Mouse (Mus musculus) midbrain, embryonic 13.5 days (tissue): ENCODE measurements around the gene Ramp1. TPM values are rescaled to one million over a fixed set of nuclear protein-coding genes. Genes with fewer than 3 reads are reported as not detected.

Experiments used
- ATAC-seq: fragments of 200-750 bp; cut with Nextera tagmentation; 2 replicates; pipeline ENCODE4 v1.8.0; 2017; ENCODE audit warnings: mild to moderate bottlenecking, moderate TSS enrichment, moderate library complexity
- H3K27ac ChIP-seq: fragments of 300-500 bp; sonication (generic); 2 replicates; pipeline ENCODE4 v1.5.1; 2015; ENCODE audit warnings: inconsistent platforms, mild to moderate bottlenecking, moderate library complexity
- H3K27me3 ChIP-seq: fragments of 300-500 bp; sonication (generic); 2 replicates; pipeline ENCODE4 v1.6.1; 2015; ENCODE audit warnings: mild to moderate bottlenecking, inconsistent platforms
- H3K36me3 ChIP-seq: fragments of 300-500 bp; sonication (generic); 2 replicates; pipeline ENCODE4 v1.6.1; 2015; ENCODE audit warnings: mild to moderate bottlenecking, inconsistent platforms
- H3K4me1 ChIP-seq: fragments of 300-500 bp; sonication (generic); replicated peaks from 2 replicates; pipeline ENCODE4 v1.6.1; 2015; ENCODE audit warnings: inconsistent platforms
- H3K4me2 ChIP-seq: fragments of 300-500 bp; sonication (generic); replicated peaks from 2 replicates; pipeline ENCODE4 v1.6.1; 2015; ENCODE audit warnings: moderate library complexity, mild to moderate bottlenecking, inconsistent platforms
- H3K4me3 ChIP-seq: fragments of 300-500 bp; sonication (generic); replicated peaks from 2 replicates; pipeline ENCODE4 v1.5.1; 2015; ENCODE audit warnings: mild to moderate bottlenecking, inconsistent platforms
- H3K9ac ChIP-seq: fragments of 300-500 bp; sonication (generic); replicated peaks from 2 replicates; pipeline ENCODE4 v1.6.1; 2015; ENCODE audit warnings: mild to moderate bottlenecking, inconsistent platforms
- H3K9me3 ChIP-seq: fragments of 300-500 bp; sonication (generic); 2 replicates; pipeline ENCODE4 v1.6.1; 2016; ENCODE audit warnings: mild to moderate bottlenecking, inconsistent platforms
- WGBS: fragments of 180-500 bp; shearing (Covaris S2); methylation state at CpG from one replicate; pipeline ENCODE4 v1.1.7; 2015; 5-methylcytosine and 5-hydroxymethylcytosine counted together
- polyA plus RNA-seq: library from polyadenylated mRNA; unstranded; fragments of >200 nt; fragmentation: Nextera tagmentation; extraction: Ambion mirVana; gene quantifications from 2 replicates; pipeline ENCODE4 v1.2.1, GENCODE M21; 2015

The Ramp1 gene
- 1.1 and 1.2 TPM in 2 replicates for polyA plus RNA-seq

DNA sequence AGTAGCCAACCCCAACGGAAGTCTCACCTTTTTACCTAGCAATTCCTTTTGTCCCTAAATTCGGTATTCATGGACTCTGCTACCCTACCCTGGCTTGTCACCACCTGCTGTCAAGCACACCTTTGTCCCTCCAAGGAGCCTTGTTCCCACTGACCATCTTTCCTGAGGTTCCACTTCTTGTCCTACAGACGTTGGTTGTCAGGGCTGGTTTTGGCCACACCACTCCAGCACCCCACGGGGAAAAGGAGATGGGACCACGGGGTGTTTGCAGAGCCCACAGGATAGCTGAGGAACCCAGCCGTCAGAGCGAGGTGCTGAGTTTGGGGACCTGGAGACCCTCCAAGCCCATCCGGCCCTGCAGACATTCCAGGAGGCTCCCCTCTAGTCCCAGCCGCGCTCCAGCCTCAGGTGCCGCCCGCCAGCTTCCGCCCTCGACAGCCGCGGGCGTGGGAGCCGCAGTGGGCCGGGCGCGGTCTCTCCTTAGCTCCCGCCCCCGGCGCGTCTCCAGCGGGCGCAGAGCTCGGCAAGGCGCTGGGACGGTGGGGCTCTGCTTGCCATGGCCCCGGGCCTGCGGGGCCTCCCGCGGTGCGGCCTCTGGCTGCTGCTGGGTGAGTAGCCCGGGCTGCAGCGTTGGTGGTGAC lies at the start of gene Ramp1:
TSS of gene Ramp1 (plus strand) at position 290 of the 641 bp plus-strand sequence.
- Histone ChIP-seq H3K4me2 (peak within 1 kb of the TSS; percentile 68), H3K36me3 (no peaks in the 10 kb centered on the region), H3K9me3 (no peaks in the 10 kb centered on the region), H3K4me1 (peaks cover 21% of the 10 kb centered on the region), H3K27ac (no peak within 1 kb of the TSS), H3K27me3 (peaks cover 31% of the 10 kb centered on the region), H3K9ac (peak within 1 kb of the TSS; percentile 47), H3K4me3 (peak within 1 kb of the TSS; percentile 41)
- peak; percentile 40 for ATAC-seq
- WGBS: 5% methylated on average over 37 of the region's 37 CpGs

GRCm38 (mm10) chr1:91137036-91137435 lies 42.6 kb upstream of the Ramp1 start:
- Histone ChIP-seq H3K4me2 (no peak overlapping the region), H3K27ac (no peak overlapping the region), H3K27me3 (no peaks in the 10 kb centered on the region), H3K4me3 (no peak overlapping the region), H3K9me3 (no peaks in the 10 kb centered on the region), H3K9ac (no peak overlapping the region), H3K4me1 (no peaks in the 10 kb centered on the region), H3K36me3 (no peaks in the 10 kb centered on the region)
- WGBS: 89% methylated on average over 2 of the region's 2 CpGs
- ATAC-seq: no peak

DNA sequence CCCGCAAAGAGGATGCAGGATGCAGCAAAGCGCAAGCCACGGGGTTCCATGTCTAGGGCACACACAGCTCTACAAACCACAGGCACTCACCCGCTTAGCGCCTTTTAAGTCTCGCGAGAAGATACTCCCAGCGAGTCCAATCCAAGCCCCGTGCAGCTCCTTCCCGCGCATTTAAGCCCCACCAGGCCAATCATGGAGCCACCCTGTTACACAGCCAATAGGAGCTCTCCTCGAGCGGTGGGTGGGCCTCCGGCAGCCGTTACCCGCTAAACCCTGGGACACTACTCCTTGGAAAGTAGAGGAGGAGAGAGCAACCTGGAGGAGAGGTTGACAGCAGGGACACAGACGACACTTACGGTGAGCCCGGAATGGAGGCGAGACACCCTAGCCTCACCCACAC lies 34.8 kb upstream of the Ramp1 start, which contains the start of gene Rbm44:
TSS of gene Rbm44 (plus strand) at position 277 of the 400 bp plus-strand sequence.
- WGBS: 74% methylated on average over 20 of the region's 20 CpGs
- no peak within 1 kb of the TSS for H3K4me3 ChIP-seq
- no peaks in the 10 kb centered on the region for H3K36me3 ChIP-seq
- H3K9ac ChIP-seq: no peak within 1 kb of the TSS
- ATAC-seq: no peak
- H3K27me3 ChIP-seq: no peaks in the 10 kb centered on the region
- no peaks in the 10 kb centered on the region for H3K4me1 ChIP-seq
- no peaks in the 10 kb centered on the region for H3K9me3 ChIP-seq
- H3K4me2 ChIP-seq: no peak within 1 kb of the TSS
- no peak within 1 kb of the TSS for H3K27ac ChIP-seq

- Histone ChIP-seq H3K36me3 (no peaks in the 10 kb centered on the region), H3K9ac (no peak overlapping the region), H3K27ac (no peak overlapping the region), H3K27me3 (no peaks in the 10 kb centered on the region), H3K4me2 (no peak overlapping the region), H3K4me3 (no peak overlapping the region), H3K4me1 (no peaks in the 10 kb centered on the region), H3K9me3 (no peaks in the 10 kb centered on the region)
- WGBS: 65% methylated on average over 2 of the region's 2 CpGs
- no peak for ATAC-seq
Measured at GRCm38 (mm10) chr1:91151509-91151908, 28.1 kb upstream of the Ramp1 start.

- Histone ChIP-seq H3K36me3 (no peaks in the 10 kb centered on the region), H3K27ac (no peak overlapping the region), H3K4me1 (no peaks in the 10 kb centered on the region), H3K4me2 (no peak overlapping the region), H3K9ac (no peak overlapping the region), H3K4me3 (no peak overlapping the region), H3K27me3 (no peaks in the 10 kb centered on the region), H3K9me3 (no peaks in the 10 kb centered on the region)
- 80% methylated on average over 6 of the region's 6 CpGs for WGBS
- no peak for ATAC-seq
Measured at GRCm38 (mm10) chr1:91166798-91167197, 12.8 kb upstream of the Ramp1 start.

GRCm38 (mm10) chr1:91169157-91169556 lies 10.5 kb upstream of the Ramp1 start:
- Histone ChIP-seq H3K27me3 (no peaks in the 10 kb centered on the region), H3K36me3 (no peaks in the 10 kb centered on the region), H3K27ac (no peak overlapping the region), H3K9me3 (peaks cover 4% of the 10 kb centered on the region; the same call in 1 of the 2 replicates), H3K4me2 (no peak overlapping the region), H3K4me1 (no peaks in the 10 kb centered on the region), H3K4me3 (no peak overlapping the region), H3K9ac (no peak overlapping the region)
- ATAC-seq: no peak
- 85% methylated on average over 4 of the region's 4 CpGs for WGBS

- no peaks in the 10 kb centered on the region for H3K36me3 ChIP-seq
- peaks cover 4% of the 10 kb centered on the region; the same call in 1 of the 2 replicates for H3K9me3 ChIP-seq
- ATAC-seq: no peak
- no peak overlapping the region for H3K4me2 ChIP-seq
- H3K4me3 ChIP-seq: no peak overlapping the region
- peaks cover 2% of the 10 kb centered on the region for H3K4me1 ChIP-seq
- peaks cover 15% of the 10 kb centered on the region for H3K27me3 ChIP-seq
- no peak overlapping the region for H3K27ac ChIP-seq
- H3K9ac ChIP-seq: no peak overlapping the region
- WGBS: 94% methylated on average over 5 of the region's 5 CpGs
Measured at GRCm38 (mm10) chr1:91174796-91175195, 4.8 kb upstream of the Ramp1 start.

- Histone ChIP-seq H3K4me1 (peaks cover 14% of the 10 kb centered on the region), H3K4me2 (no peak overlapping the region), H3K27ac (no peak overlapping the region), H3K9me3 (peaks cover 4% of the 10 kb centered on the region; the same call in 1 of the 2 replicates), H3K4me3 (no peak overlapping the region), H3K36me3 (no peaks in the 10 kb centered on the region), H3K9ac (no peak overlapping the region), H3K27me3 (peaks cover 27% of the 10 kb centered on the region)
- no peak for ATAC-seq
- 62% methylated on average over 3 of the region's 3 CpGs for WGBS
Measured at GRCm38 (mm10) chr1:91176026-91176425, 3.6 kb upstream of the Ramp1 start.

- Histone ChIP-seq H3K4me1 (peaks cover 21% of the 10 kb centered on the region), H3K9me3 (peaks cover 4% of the 10 kb centered on the region; the same call in 1 of the 2 replicates), H3K27me3 (peaks cover 31% of the 10 kb centered on the region), H3K27ac (no peak overlapping the region), H3K36me3 (no peaks in the 10 kb centered on the region), H3K9ac (no peak overlapping the region), H3K4me3 (no peak overlapping the region), H3K4me2 (no peak overlapping the region)
- ATAC-seq: no peak
- WGBS: 85% methylated on average over 4 of the region's 4 CpGs
Measured at GRCm38 (mm10) chr1:91176871-91177270, 2.8 kb upstream of the Ramp1 start.

DNA sequence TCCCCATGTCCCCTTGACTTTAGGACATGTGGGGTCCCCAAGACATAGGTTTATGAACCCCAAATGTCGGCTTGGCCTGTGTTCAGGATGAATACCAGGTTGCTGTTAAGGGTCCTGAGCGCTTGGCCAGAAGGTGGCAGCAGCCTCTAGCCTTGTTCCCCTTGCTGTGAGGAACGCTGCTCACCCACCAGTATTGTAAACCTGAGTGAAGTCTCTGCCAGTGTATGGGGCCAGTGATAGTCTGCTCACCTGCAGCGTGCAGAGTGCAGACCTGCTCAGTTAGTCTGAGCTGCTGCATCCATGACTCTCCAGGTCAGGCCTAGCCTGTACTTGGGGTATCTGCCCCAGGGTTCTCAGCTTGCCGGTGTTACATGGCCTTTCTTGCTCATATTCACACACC lies 536 bp upstream of the Ramp1 start:
- 40% methylated on average over 5 of the region's 5 CpGs for WGBS
- Histone ChIP-seq H3K27ac (no peak overlapping the region), H3K9ac (no peak overlapping the region), H3K4me2 (no peak overlapping the region), H3K4me3 (no peak overlapping the region), H3K9me3 (no peaks in the 10 kb centered on the region), H3K36me3 (no peaks in the 10 kb centered on the region), H3K4me1 (peaks cover 21% of the 10 kb centered on the region), H3K27me3 (peaks cover 31% of the 10 kb centered on the region)
- peak; percentile 69; the same call in 1 of the 2 replicates for ATAC-seq

DNA sequence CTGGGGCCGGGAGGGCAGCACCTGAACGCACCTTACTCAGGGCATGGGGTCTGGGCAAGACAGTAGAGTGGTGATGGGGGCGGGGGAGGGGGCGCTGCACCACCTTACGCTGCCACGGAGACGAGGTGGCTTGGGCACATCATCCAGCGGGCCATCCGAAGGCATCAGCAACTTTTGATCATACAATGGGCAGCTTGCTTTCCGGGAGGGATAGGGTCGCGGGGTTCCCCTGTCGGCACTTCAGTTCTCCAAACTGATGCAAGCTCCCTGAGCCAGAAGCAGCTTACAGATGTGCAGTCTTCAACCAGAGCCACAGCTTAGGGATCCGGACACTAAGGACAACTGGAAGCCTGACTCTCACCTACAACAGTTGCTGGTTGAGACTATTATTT lies 548 bp downstream of the Ramp1 start:
- no peaks in the 10 kb centered on the region for H3K36me3 ChIP-seq
- no peaks in the 10 kb centered on the region for H3K9me3 ChIP-seq
- peak; percentile 65 for ATAC-seq
- H3K4me2 ChIP-seq: peak overlapping the region; percentile 68
- peaks cover 31% of the 10 kb centered on the region for H3K27me3 ChIP-seq
- H3K4me3 ChIP-seq: peak overlapping the region; percentile 41
- H3K9ac ChIP-seq: peak overlapping the region; percentile 47
- peaks cover 21% of the 10 kb centered on the region for H3K4me1 ChIP-seq
- H3K27ac ChIP-seq: no peak overlapping the region
- 4% methylated on average over 14 of the region's 14 CpGs for WGBS

DNA sequence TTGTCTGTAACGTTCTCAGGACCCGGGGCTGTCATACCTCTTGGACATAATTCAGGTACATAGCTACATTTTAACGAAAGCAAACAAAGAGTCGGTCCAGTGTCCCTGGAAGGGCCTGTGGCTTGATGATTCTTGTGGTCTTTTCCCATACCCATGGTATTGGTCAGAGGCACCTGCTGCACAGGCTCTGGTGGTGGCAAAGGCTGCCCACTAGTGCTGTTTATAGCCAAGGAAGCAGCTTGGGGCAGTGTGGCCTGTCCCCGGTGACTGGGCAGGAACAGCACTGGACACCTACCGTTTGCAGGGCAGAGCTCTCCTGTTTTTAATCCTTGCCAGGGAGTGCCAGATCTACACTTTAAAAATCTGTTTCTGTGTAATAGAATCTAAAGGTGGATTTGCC lies 1.1 kb downstream of the Ramp1 start:
- no peak overlapping the region for H3K9ac ChIP-seq
- no peak overlapping the region for H3K27ac ChIP-seq
- no peak for ATAC-seq
- WGBS: 77% methylated on average over 6 of the region's 6 CpGs
- H3K27me3 ChIP-seq: peaks cover 31% of the 10 kb centered on the region
- no peak overlapping the region for H3K4me3 ChIP-seq
- H3K36me3 ChIP-seq: no peaks in the 10 kb centered on the region
- H3K9me3 ChIP-seq: no peaks in the 10 kb centered on the region
- no peak overlapping the region for H3K4me2 ChIP-seq
- H3K4me1 ChIP-seq: peaks cover 21% of the 10 kb centered on the region

DNA sequence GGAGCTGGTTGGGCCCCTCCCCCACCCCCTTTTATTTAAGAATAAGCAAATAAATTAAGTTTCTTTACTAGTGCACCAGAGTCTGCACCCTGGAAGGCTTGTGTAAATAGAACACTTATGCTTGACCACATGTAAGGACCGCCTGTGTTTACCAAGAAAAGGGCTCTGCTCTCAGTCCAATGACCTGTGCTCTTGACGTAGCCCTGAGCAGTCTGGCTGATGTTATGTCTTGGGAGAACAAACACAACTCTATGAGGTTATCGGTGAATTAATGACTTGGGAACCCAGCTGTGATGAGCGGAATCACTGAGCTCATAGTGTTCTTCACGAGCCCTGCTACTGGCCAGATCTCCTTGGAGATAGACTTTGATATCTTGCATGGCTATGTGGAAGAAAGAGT lies 1.6 kb downstream of the Ramp1 start:
- Histone ChIP-seq H3K36me3 (no peaks in the 10 kb centered on the region), H3K4me2 (no peak overlapping the region), H3K27ac (no peak overlapping the region), H3K9ac (no peak overlapping the region), H3K4me1 (peaks cover 21% of the 10 kb centered on the region), H3K4me3 (no peak overlapping the region), H3K27me3 (peaks cover 31% of the 10 kb centered on the region), H3K9me3 (no peaks in the 10 kb centered on the region)
- 60% methylated on average over 5 of the region's 5 CpGs for WGBS
- no peak for ATAC-seq
